18 mouse cellular contexts compared by ENCODE assay signal in the genomic region with DNA sequence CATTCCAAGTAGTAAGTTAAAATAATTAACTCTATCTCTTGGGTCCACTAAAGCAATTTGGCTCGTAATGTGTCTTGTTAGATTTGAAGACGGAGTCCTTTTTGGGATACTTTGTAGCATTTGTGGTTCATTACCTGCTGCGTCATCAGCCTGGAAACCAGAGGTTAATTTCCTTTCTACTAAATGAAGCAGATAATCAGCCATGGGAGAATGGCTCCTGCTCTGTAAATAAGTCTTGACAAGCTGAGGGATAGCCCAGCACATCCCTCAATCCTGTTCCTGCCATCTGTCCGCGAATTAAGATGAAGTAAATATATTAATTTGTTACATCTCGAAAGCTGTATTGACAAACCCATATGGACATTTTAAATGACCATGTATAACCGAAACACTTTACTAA.
"Had no signal": no experiment of that assay in that cellular context is flagged by ENCODE, and none has a peak within 500 bp of the region (broad histone marks: within the 10 kb centered on the region; RNA-seq: fewer than 3 reads in every experiment).

No protein-coding gene starts in this region.

- H3K4me2 ChIP-seq: kidney, embryonic 15.5 days; limb, embryonic 12.5 days; liver, embryonic 13.5 days; lung, embryonic 15.5 days; neural tube, embryonic 12.5 days had no signal

- DNase-seq: kidney, adult 2 months; kidney, postnatal 14 days; layer of hippocampus, adult 9-11 months; layer of hippocampus, postnatal 36 days; liver; liver, embryonic 13.5 days; liver, postnatal 0 days; lung, postnatal 14 days; midbrain, embryonic 14.5 days; right cerebral cortex, adult 18-20 months; right cerebral cortex, postnatal 25 days; thymus, postnatal 36 days had no signal

- H3K9me3 ChIP-seq: kidney, embryonic 15.5 days; limb, embryonic 12.5 days; liver, embryonic 13.5 days; lung, embryonic 15.5 days; neural tube, embryonic 12.5 days had no signal

- H3K9ac ChIP-seq: kidney, embryonic 15.5 days; limb, embryonic 12.5 days; liver, embryonic 13.5 days; liver, postnatal 0 days; lung, embryonic 15.5 days; neural tube, embryonic 12.5 days had no signal

- H3K27me3 ChIP-seq: kidney, embryonic 15.5 days; limb, embryonic 12.5 days; liver, embryonic 13.5 days; lung, embryonic 15.5 days; megakaryocyte, embryonic 14.5 days; neural tube, embryonic 12.5 days had no signal

- ATAC-seq: liver, postnatal 0 days had no signal

- H3K36me3 ChIP-seq: kidney, embryonic 15.5 days; limb, embryonic 12.5 days; liver, embryonic 13.5 days; lung, embryonic 15.5 days; neural tube, embryonic 12.5 days had no signal

- H3K4me1 ChIP-seq: kidney, embryonic 15.5 days; limb, embryonic 12.5 days; liver, embryonic 13.5 days; lung, embryonic 15.5 days; megakaryocyte, embryonic 14.5 days; neural tube, embryonic 12.5 days had no signal

- H3K4me3 ChIP-seq: kidney, embryonic 15.5 days; limb, embryonic 12.5 days; liver, embryonic 13.5 days; lung, embryonic 15.5 days; megakaryocyte, embryonic 14.5 days; neural tube, embryonic 12.5 days had no signal

- H3K27ac ChIP-seq: kidney, embryonic 15.5 days; limb, embryonic 12.5 days; liver, embryonic 13.5 days; lung, embryonic 15.5 days; macrophage; neural tube, embryonic 12.5 days had no signal
